11 mouse cellular contexts compared by ENCODE assay signal in the genomic region with DNA sequence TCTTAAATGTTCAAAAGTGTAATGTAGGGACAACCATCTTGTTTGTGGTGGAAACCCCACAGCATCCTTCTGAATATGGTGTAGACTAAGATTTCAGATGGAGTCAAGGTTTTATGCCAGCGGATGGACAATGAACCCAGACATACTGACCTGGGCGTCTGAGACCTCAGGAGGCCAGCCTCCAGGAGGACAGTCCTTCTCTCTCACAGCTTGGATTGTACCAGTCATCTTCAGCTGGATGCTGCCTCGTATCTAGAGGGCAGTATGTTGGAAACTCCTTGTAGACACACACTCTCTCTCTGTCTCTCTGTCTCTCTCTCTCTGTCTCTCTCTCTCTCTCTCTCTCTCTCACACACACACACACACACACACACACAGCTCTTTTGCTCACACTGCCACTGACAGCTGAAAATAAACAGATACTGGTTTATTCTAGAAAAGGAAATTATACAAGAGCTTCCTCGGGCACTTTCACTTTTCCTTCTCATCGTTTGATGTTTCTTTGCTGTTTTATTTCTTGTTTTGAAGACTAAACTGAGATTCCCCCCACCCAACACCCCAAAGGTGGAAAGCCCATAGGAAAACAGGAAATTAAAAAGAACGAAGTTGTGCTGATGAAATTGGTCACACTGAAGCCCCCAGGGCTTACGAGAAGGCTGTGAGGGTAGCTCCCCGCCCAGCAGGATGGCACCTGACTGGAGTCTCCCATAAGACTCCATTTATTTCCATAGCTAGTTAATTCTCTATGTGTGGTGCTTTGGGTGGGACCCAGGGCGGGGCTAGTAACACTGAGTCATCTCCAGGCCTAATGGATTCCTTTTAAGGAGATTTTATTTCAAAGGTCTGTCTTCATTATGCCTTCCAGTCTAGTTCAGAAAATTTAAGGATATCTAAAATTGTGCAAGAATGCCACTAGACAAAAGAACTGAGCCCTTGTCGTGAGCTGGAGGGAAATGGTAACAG.
DNase-seq lines count a peak whose midpoint lies in the region; ATAC-seq and TF ChIP-seq lines count a peak whose summit lies in the region.
"Had no signal": no experiment of that assay in that cellular context is flagged by ENCODE, and none has a peak within 500 bp of the region (broad histone marks: within the 10 kb centered on the region; RNA-seq: fewer than 3 reads in every experiment).

No protein-coding gene starts in this region.

- DNase-seq in heart, postnatal 4 days = no peak
- no peak for DNase-seq in stomach, postnatal 0 days (ENCODE audit: low spot score)
- peak; percentile 37 for DNase-seq in induced T-regulatory cell, adult 2 months (ENCODE audit: low read depth)
- no peak for DNase-seq in adrenal gland, postnatal 14 days
- DNase-seq in kidney, adult 8-10 months = no peak
- no peak for DNase-seq in cerebellum, postnatal 4 days (ENCODE audit: low spot score in 2 of 2)
- DNase-seq: cerebellum, postnatal 10 days had no signal

- H3K9me3 ChIP-seq in heart, embryonic 12.5 days (replicated peaks) = peaks cover 3% of the 10 kb centered on the region
- no peaks in the 10 kb centered on the region for H3K9me3 ChIP-seq in stomach, embryonic 15.5 days
- H3K9me3 ChIP-seq in stomach, postnatal 0 days (ENCODE audit: control insufficient read depth, low read length) = no peaks in the 10 kb centered on the region
- H3K9me3 ChIP-seq: forebrain, embryonic 13.5 days; midbrain, embryonic 10.5 days had no signal

- H3K4me2 ChIP-seq in heart, embryonic 12.5 days = peak overlapping the region; percentile 19; the same call in 1 of the 2 replicates
- H3K4me2 ChIP-seq in stomach, embryonic 15.5 days = no peak overlapping the region
- no peak overlapping the region for H3K4me2 ChIP-seq in stomach, postnatal 0 days (replicated peaks; ENCODE audit: low read depth)
- H3K4me2 ChIP-seq: forebrain, embryonic 13.5 days had no signal

- WGBS in heart, embryonic 12.5 days = 77% methylated on average over 10 of the region's 10 CpGs
- 71% methylated on average over 10 of the region's 10 CpGs for WGBS in stomach, embryonic 15.5 days
- WGBS in stomach, postnatal 0 days = 73% methylated on average over 10 of the region's 10 CpGs

- H3K27ac ChIP-seq in heart, embryonic 12.5 days (ENCODE audit: poor library complexity, severe bottlenecking) = no peak overlapping the region
- H3K27ac ChIP-seq in stomach, embryonic 15.5 days = 0 out of 2 replicates have a peak overlapping the region, but pooled peaks have one; percentile 8
- no peak overlapping the region; the same call in 1 of the 2 replicates for H3K27ac ChIP-seq in stomach, postnatal 0 days (replicated peaks)
- H3K27ac ChIP-seq: forebrain, embryonic 13.5 days had no signal

- peaks cover 3% of the 10 kb centered on the region; the same call in 1 of the 2 replicates for H3K36me3 ChIP-seq in heart, embryonic 12.5 days
- 0 out of 2 replicates have a peak, but pooled peaks cover 2% of the 10 kb centered on the region for H3K36me3 ChIP-seq in stomach, embryonic 15.5 days
- no peaks in the 10 kb centered on the region for H3K36me3 ChIP-seq in stomach, postnatal 0 days (ENCODE audit: control insufficient read depth, insufficient read depth, low read length)

- no peak for ATAC-seq in heart, embryonic 12.5 days (ENCODE audit: insufficient number of reproducible peaks, low FRiP score)
- no peak for ATAC-seq in stomach, embryonic 15.5 days (ENCODE audit: insufficient read depth, low FRiP score, low read depth)
- no peak; the same call in 1 of the 2 replicates for ATAC-seq in stomach, postnatal 0 days (ENCODE audit: low FRiP score, low TSS enrichment)
- ATAC-seq: forebrain, embryonic 13.5 days had no signal

- H3K4me3 ChIP-seq in heart, embryonic 12.5 days = no peak overlapping the region
- H3K4me3 ChIP-seq in stomach, embryonic 15.5 days (replicated peaks) = no peak overlapping the region
- H3K4me3 ChIP-seq in stomach, postnatal 0 days (ENCODE audit: low read depth, low read length) = no peak overlapping the region
- H3K4me3 ChIP-seq: forebrain, embryonic 13.5 days; midbrain, embryonic 10.5 days had no signal

- H3K4me1 ChIP-seq in heart, embryonic 12.5 days (replicated peaks) = peaks cover 70% of the 10 kb centered on the region
- peaks cover 15% of the 10 kb centered on the region; the same call in 1 of the 2 replicates for H3K4me1 ChIP-seq in stomach, embryonic 15.5 days
- H3K4me1 ChIP-seq in stomach, postnatal 0 days (replicated peaks; ENCODE audit: control insufficient read depth, insufficient read depth) = peaks cover 8% of the 10 kb centered on the region

- no peak for TF ChIP-seq EP300 in stomach, postnatal 0 days (optimal IDR thresholded peaks at IDR 0.05)

- no peak for TF ChIP-seq CTCF in stomach, postnatal 0 days (IDR thresholded peaks at IDR 0.05; ENCODE audit: low read depth)

- no peak overlapping the region for H3K9ac ChIP-seq in heart, embryonic 12.5 days
- H3K9ac ChIP-seq in stomach, embryonic 15.5 days = no peak overlapping the region
- H3K9ac ChIP-seq in stomach, postnatal 0 days (ENCODE audit: low read length) = no peak overlapping the region
- H3K9ac ChIP-seq: forebrain, embryonic 13.5 days had no signal

- no peaks in the 10 kb centered on the region for H3K27me3 ChIP-seq in heart, embryonic 12.5 days (replicated peaks)
- H3K27me3 ChIP-seq in stomach, embryonic 15.5 days (replicated peaks) = no peaks in the 10 kb centered on the region
- H3K27me3 ChIP-seq in stomach, postnatal 0 days (ENCODE audit: control insufficient read depth, insufficient read depth, low read length) = no peaks in the 10 kb centered on the region
- H3K27me3 ChIP-seq: forebrain, embryonic 13.5 days had no signal
